Mouse (Mus musculus): ENCODE measurements around the gene Klf6.

Gene Klf6

GRCm38 (mm10) chr13:5863408-5863891, 2.2 kb downstream of the Klf6 start:
- in situ Hi-C loops (cut with MseI, MboI) = no loop called here

- in situ Hi-C loops (cut with MseI, MboI) = no loop called here
These were observed 3.2 kb downstream of the Klf6 start for GRCm38 (mm10) chr13:5864265-5865097.

GRCm38 (mm10) chr13:5865098-5865415, 3.8 kb downstream of the Klf6 start:
- in situ Hi-C loops (cut with MseI, MboI) = no loop called here

GRCm38 (mm10) chr13:5866091-5866490, 4.8 kb downstream of the Klf6 start:
- in situ Hi-C loops (cut with MseI, MboI) = no loop called here

GRCm38 (mm10) chr13:5866532-5866931, 5.2 kb downstream of the Klf6 start:
- in situ Hi-C loops (cut with MseI, MboI) = no loop called here

GRCm38 (mm10) chr13:5868376-5868775, 7.1 kb downstream of the Klf6 start:
- in situ Hi-C loops (cut with MseI, MboI) = no loop called here

GRCm38 (mm10) chr13:5869433-5869832, 8.2 kb downstream of the Klf6 start:
- in situ Hi-C loops (cut with MseI, MboI) = no loop called here

- in situ Hi-C loops (cut with MseI, MboI) = no loop called here
These were observed 8.6 kb downstream of the Klf6 start for GRCm38 (mm10) chr13:5869842-5870241.

- in situ Hi-C loops (cut with MseI, MboI) = no loop called here
These were observed 9.3 kb downstream of the Klf6 start for GRCm38 (mm10) chr13:5870382-5871272.

- in situ Hi-C loops (cut with MseI, MboI) = no loop called here
These were observed 10.1 kb downstream of the Klf6 start for GRCm38 (mm10) chr13:5871414-5871813.

GRCm38 (mm10) chr13:5873681-5874080, 12.4 kb downstream of the Klf6 start:
- in situ Hi-C loops (cut with MseI, MboI) = no loop called here

GRCm38 (mm10) chr13:5875478-5875877, 14.2 kb downstream of the Klf6 start:
- in situ Hi-C loops (cut with MseI, MboI) = no loop called here

- in situ Hi-C loops (cut with MseI, MboI) = no loop called here
These were observed 17.5 kb downstream of the Klf6 start for GRCm38 (mm10) chr13:5878748-5879147.

- in situ Hi-C loops (cut with MseI, MboI) = no loop called here
These were observed 25.5 kb downstream of the Klf6 start for GRCm38 (mm10) chr13:5886810-5887209.

- in situ Hi-C loops (cut with MseI, MboI) = no loop called here
These were observed 26.9 kb downstream of the Klf6 start for GRCm38 (mm10) chr13:5888164-5888563.

GRCm38 (mm10) chr13:5888731-5889130, 27.4 kb downstream of the Klf6 start:
- in situ Hi-C loops (cut with MseI, MboI) = no loop called here

- in situ Hi-C loops (cut with MseI, MboI) = no loop called here
These were observed 28.8 kb downstream of the Klf6 start for GRCm38 (mm10) chr13:5890035-5890434.

GRCm38 (mm10) chr13:5892684-5893447, 31.6 kb downstream of the Klf6 start:
- in situ Hi-C loops (cut with MseI, MboI) = no loop called here

GRCm38 (mm10) chr13:5894910-5895309, 33.6 kb downstream of the Klf6 start:
- in situ Hi-C loops (cut with MseI, MboI) = no loop called here

GRCm38 (mm10) chr13:5895851-5896250, 34.6 kb downstream of the Klf6 start:
- in situ Hi-C loops (cut with MseI, MboI) = no loop called here

- in situ Hi-C loops (cut with MseI, MboI) = no loop called here
These were observed 36.1 kb downstream of the Klf6 start for GRCm38 (mm10) chr13:5897176-5897959.

Data from mouse trophoblast stem cell (cell line).